Mouse (Mus musculus): ENCODE measurements at regions not wholly inside any gene's neighbourhood (a gene's known extent, or its start where the extent isn't known, plus 50 kb on each side); places are given as distances from the start of the nearest gene placed in this dataset.

DNA sequence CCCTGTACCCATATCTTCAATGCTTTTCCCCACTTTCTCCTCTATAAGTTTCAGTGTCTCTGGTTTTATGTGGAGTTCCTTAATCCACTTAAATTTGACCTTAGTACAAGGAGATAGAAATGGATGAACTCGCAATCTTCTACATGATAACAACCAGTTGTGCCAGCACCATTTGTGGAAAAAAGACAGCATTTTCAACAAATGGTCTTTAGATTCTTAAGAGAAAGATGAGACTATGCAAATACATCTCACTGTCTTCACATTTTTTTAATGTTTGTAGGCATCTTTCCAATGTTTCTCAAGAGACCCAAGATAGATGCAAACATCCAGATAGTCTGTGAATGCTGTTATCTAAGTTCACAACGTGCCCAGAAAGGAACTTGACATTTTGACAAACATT is 171.0 kb upstream of the Cdh7 start:
- DNase-seq (ENCODE audit: low read depth) = peak; percentile 36

DNA sequence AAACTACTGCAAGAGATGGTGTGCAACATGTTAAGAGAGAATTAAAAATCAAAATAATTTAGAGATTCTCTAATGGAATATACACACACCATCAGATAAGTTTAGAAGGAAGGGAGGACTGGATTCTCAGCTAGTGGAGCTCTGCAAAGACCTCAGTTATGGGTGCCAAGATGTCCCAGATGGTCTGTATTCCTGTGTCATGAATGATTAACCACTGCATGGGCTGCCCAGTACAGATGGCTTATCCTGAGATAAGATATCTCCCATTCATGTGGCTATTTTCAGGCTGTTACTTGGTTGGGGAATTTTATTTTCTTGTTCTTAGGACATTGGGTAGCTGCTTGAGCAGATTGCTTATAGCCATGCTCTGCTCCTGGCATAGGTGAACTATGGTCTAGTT is 131.6 kb upstream of the Cdh7 start:
- DNase-seq (ENCODE audit: low read depth) = no peak
- TF ChIP-seq CTCF (IDR thresholded peaks at IDR 0.05; ENCODE audit: borderline replicate concordance, extremely low read depth, insufficient read depth, insufficient read length) (no peak), POLR2A (IDR thresholded peaks at IDR 0.05; ENCODE audit: borderline replicate concordance, extremely low read depth, insufficient read depth, insufficient read length, poor library complexity, severe bottlenecking) (no peak)

DNA sequence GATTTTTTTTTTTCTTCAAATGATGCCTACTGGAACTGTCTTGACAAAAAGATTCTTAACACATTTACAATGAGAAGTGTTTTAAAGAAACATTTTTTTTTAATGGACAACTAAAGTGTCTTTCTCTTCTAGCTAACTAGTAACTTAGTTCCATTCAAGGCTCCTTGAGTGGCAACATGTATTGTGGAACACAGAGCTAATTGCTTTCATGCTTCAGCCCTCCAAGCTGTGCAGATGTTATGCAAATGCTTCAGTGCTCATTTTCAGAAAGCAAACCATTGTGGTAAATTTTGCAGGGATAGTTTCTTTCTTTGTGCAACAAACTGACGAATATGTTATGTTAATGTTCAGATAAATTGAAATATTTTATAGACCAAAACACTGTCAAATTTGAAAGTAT is 83.6 kb upstream of the Cdh7 start:
- peak; percentile 80 for DNase-seq (ENCODE audit: low read depth)
- TF ChIP-seq CTCF (IDR thresholded peaks at IDR 0.05; ENCODE audit: borderline replicate concordance, extremely low read depth, insufficient read depth, insufficient read length) (no peak), POLR2A (IDR thresholded peaks at IDR 0.05; ENCODE audit: borderline replicate concordance, extremely low read depth, insufficient read depth, insufficient read length, poor library complexity, severe bottlenecking) (no peak)

- no peak for TF ChIP-seq CTCF (IDR thresholded peaks at IDR 0.05; ENCODE audit: borderline replicate concordance, extremely low read depth, insufficient read depth, insufficient read length)
- no peak for TF ChIP-seq POLR2A (IDR thresholded peaks at IDR 0.05; ENCODE audit: borderline replicate concordance, extremely low read depth, insufficient read depth, insufficient read length, poor library complexity, severe bottlenecking)
- no peak for DNase-seq (ENCODE audit: low read depth)
These were observed 52.6 kb upstream of the Cdh7 start for GRCm38 (mm10) chr1:109929483-109930255.
